Mouse (Mus musculus): ENCODE data around the gene Cers1. TPM values are rescaled to one million over a fixed set of nuclear protein-coding genes. Genes with fewer than 3 reads are reported as not detected.
A peak's percentile ranks its signal among the peaks of the same experiment; 100 is the strongest.

The Cers1 gene
- total and polyA plus RNA-seq, 3 experiments: 5.0 to 7.7 TPM; not detected in 1

- no peak for DNase-seq (ENCODE audit: low read depth, low spot score)
- Histone ChIP-seq H3K9me3 (replicated peaks; ENCODE audit: insufficient read depth, low read length) (no peaks in the 10 kb centered on the region), H3K9ac (ENCODE audit: control insufficient read depth, low read depth, low read length, poor library complexity, severe bottlenecking) (no peak overlapping the region), H3K36me3 (ENCODE audit: control insufficient read depth in 1 of 2, insufficient read depth in 2 of 2, low read length in 2 of 2) (peaks cover 10 to 16% of the 10 kb centered on the region in 2 experiments), H3K79me2 (ENCODE audit: control insufficient read depth, insufficient read depth, low read length, poor library complexity) (no peaks in the 10 kb centered on the region), H3K27ac (ENCODE audit: control insufficient read depth, low read depth, low read length) (no peak overlapping the region), H3K4me3 (ENCODE audit: control insufficient read depth in 1 of 2, insufficient read depth in 1 of 2, low read depth in 2 of 2, low read length in 2 of 2) (no peak overlapping the region), H3K27me3 (ENCODE audit: control insufficient read depth in 1 of 2, insufficient read depth in 2 of 2, low read length in 2 of 2) (no peaks in the 10 kb centered on the region), H3K4me1 (ENCODE audit: control insufficient read depth in 1 of 2, insufficient read depth in 2 of 2, low read length in 2 of 2) (peaks cover 13% of the 10 kb centered on the region in 2 experiments)
- TF ChIP-seq CTCF (IDR thresholded peaks at IDR 0.05 in 2 of 3, conservative IDR thresholded peaks at IDR 0.05 in 1 of 3; ENCODE audit: control insufficient read depth in 1 of 3, insufficient read depth in 1 of 3, low read depth in 2 of 3, low read length in 3 of 3, poor library complexity in 1 of 3, severe bottlenecking in 1 of 3) (0 out of 6 replicates have a peak, but pooled peaks of 1 of the 3 experiments have one; percentile 1), MXI1 (IDR thresholded peaks at IDR 0.05; ENCODE audit: low read depth, low read length) (no peak)
Observed at GRCm38 (mm10) chr8:70330741-70331364, 15.3 kb downstream of the Cers1 start.

- no peaks in the 10 kb centered on the region for H3K79me2 ChIP-seq (ENCODE audit: control insufficient read depth, insufficient read depth, low read length, poor library complexity)
- no peaks in the 10 kb centered on the region for H3K27me3 ChIP-seq (ENCODE audit: control insufficient read depth in 1 of 2, insufficient read depth in 2 of 2, low read length in 2 of 2)
- H3K9ac ChIP-seq (ENCODE audit: control insufficient read depth, low read depth, low read length, poor library complexity, severe bottlenecking): no peak overlapping the region
- H3K4me3 ChIP-seq (ENCODE audit: control insufficient read depth in 1 of 2, insufficient read depth in 1 of 2, low read depth in 2 of 2, low read length in 2 of 2): no peak overlapping the region
- no peak for DNase-seq (ENCODE audit: low read depth, low spot score)
- peaks cover 13% of the 10 kb centered on the region in 2 experiments for H3K4me1 ChIP-seq (ENCODE audit: control insufficient read depth in 1 of 2, insufficient read depth in 2 of 2, low read length in 2 of 2)
- 0 out of 2 replicates have a peak, but pooled peaks have one; percentile 27 for TF ChIP-seq ZMIZ1 (IDR thresholded peaks at IDR 0.05; ENCODE audit: low read depth, low read length)
- TF ChIP-seq KAT2A (conservative IDR thresholded peaks at IDR 0.05; ENCODE audit: low read depth, low read length): no peak
- TF ChIP-seq ZC3H11A (IDR thresholded peaks at IDR 0.05; ENCODE audit: low read depth, low read length): no peak
- H3K36me3 ChIP-seq (ENCODE audit: control insufficient read depth in 1 of 2, insufficient read depth in 2 of 2, low read length in 2 of 2): peaks cover 10 to 17% of the 10 kb centered on the region in 2 experiments
- H3K27ac ChIP-seq (ENCODE audit: control insufficient read depth, low read depth, low read length): no peak overlapping the region
- H3K9me3 ChIP-seq (replicated peaks; ENCODE audit: insufficient read depth, low read length): no peaks in the 10 kb centered on the region
Observed at GRCm38 (mm10) chr8:70331526-70331925, 16.0 kb downstream of the Cers1 start.

GRCm38 (mm10) chr8:70332070-70332877 lies 16.7 kb downstream of the Cers1 start:
- H3K36me3 ChIP-seq (ENCODE audit: control insufficient read depth in 1 of 2, insufficient read depth in 2 of 2, low read length in 2 of 2): peaks cover 10 to 17% of the 10 kb centered on the region in 2 experiments
- H3K27ac ChIP-seq (ENCODE audit: control insufficient read depth, low read depth, low read length): no peak overlapping the region
- TF ChIP-seq CTCF (IDR thresholded peaks at IDR 0.05 in 2 of 3, conservative IDR thresholded peaks at IDR 0.05 in 1 of 3; ENCODE audit: control insufficient read depth in 1 of 3, insufficient read depth in 1 of 3, low read depth in 2 of 3, low read length in 3 of 3, poor library complexity in 1 of 3, severe bottlenecking in 1 of 3) (peak in 2 of 3 experiments; percentile 3 to 35; a peak in 3 of 6 replicates), RAD21 (IDR thresholded peaks at IDR 0.05; ENCODE audit: low read depth, low read length) (no peak)
- H3K9ac ChIP-seq (ENCODE audit: control insufficient read depth, low read depth, low read length, poor library complexity, severe bottlenecking): no peak overlapping the region
- H3K9me3 ChIP-seq (replicated peaks; ENCODE audit: insufficient read depth, low read length): no peaks in the 10 kb centered on the region
- H3K4me3 ChIP-seq (ENCODE audit: control insufficient read depth in 1 of 2, insufficient read depth in 1 of 2, low read depth in 2 of 2, low read length in 2 of 2): no peak overlapping the region
- H3K79me2 ChIP-seq (ENCODE audit: control insufficient read depth, insufficient read depth, low read length, poor library complexity): no peaks in the 10 kb centered on the region
- peaks cover 13% of the 10 kb centered on the region in 2 experiments for H3K4me1 ChIP-seq (ENCODE audit: control insufficient read depth in 1 of 2, insufficient read depth in 2 of 2, low read length in 2 of 2)
- DNase-seq (ENCODE audit: low read depth, low spot score): no peak
- no peaks in the 10 kb centered on the region for H3K27me3 ChIP-seq (ENCODE audit: control insufficient read depth in 1 of 2, insufficient read depth in 2 of 2, low read length in 2 of 2)

All from MEL (cell line).